Mouse (Mus musculus): Measurements from ENCODE around the gene Olfr1033. TPM values are rescaled to one million over a fixed set of nuclear protein-coding genes. Genes with fewer than 3 reads are reported as not detected.
"Not testable (repeated sequence)": the region's sequence is repeated elsewhere in the genome, so short reads cannot be mapped to it uniquely, and the experiment has no call there.

Gene Olfr1033
- total RNA-seq (2015) = 0.09 and 0.45 TPM in 2 replicates
- total RNA-seq (2017) = 0.07 TPM in 1 of 2 replicates, not detected in the other

DNA sequence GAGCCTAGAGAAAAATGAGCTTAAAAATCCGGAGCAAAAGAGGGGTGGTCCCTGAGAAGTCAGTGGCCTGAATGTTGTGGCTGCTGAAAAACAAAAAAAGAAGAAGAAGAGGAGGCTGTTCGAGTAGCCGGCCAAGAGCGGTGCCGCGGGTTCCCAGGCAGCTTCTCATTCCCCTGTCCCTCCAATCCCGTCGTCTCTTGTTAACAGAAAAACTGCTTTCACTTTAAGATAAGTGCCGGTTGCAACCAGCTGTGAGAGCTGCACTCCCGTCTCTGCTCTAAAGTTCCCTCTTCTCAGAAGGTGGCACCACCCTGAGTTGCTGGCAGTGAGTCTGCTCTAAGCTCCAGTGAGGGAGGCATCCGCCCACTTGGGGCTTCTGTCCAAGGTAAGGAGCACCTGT is at the start of gene Olfr1033:
Gene Olfr1033 (plus strand): TSS at position 228 of the 400 bp plus-strand sequence.
- ATAC-seq (ENCODE audit: poor library complexity, severe bottlenecking) = not testable (repeated sequence)

DNA sequence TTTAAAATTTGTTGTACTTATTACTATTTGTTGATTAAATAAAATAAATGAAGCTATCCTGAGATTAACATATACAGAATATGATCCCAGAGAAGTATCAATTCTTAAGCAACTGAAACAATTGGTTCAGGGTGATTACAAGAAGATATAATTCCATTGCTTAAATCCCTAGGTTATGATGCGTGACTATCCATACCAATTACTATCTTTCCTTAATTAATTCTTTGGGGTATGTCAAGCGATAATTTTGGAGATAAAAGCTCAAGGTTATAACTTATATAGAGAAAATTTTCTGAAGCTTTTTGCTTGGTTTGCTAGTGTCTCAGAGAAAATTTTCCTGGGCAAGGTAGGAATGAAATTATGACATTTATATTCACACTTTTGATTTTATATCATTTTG is 46.8 kb upstream of the Olfr1033 start, which contains the start of gene Olfr1029:
Gene Olfr1029 (plus strand): TSS at position 301 of the 400 bp plus-strand sequence.
- ATAC-seq (ENCODE audit: poor library complexity, severe bottlenecking) = no peak

GRCm38 (mm10) chr2:85978976-85979375 is 41.5 kb upstream of the Olfr1033 start, which contains the start of gene Olfr1030:
Gene Olfr1030, plus strand, starts transcription at chr2:85979276.
- no peak for ATAC-seq (ENCODE audit: poor library complexity, severe bottlenecking)

- no peak for ATAC-seq (ENCODE audit: poor library complexity, severe bottlenecking)
Measured at GRCm38 (mm10) chr2:85990004-85990403, 30.4 kb upstream of the Olfr1033 start, which contains the start of gene Olfr1031. Gene Olfr1031, plus strand, starts transcription at chr2:85990304.

- ATAC-seq (ENCODE audit: poor library complexity, severe bottlenecking) = no peak
Measured at GRCm38 (mm10) chr2:86005240-86005639, 15.2 kb upstream of the Olfr1033 start, which contains the start of gene Olfr1032. Gene Olfr1032, plus strand, starts transcription at chr2:86005540.

- ATAC-seq (ENCODE audit: poor library complexity, severe bottlenecking) = not testable (repeated sequence)
Measured at GRCm38 (mm10) chr2:86021518-86021917, 1.1 kb downstream of the Olfr1033 start.

DNA sequence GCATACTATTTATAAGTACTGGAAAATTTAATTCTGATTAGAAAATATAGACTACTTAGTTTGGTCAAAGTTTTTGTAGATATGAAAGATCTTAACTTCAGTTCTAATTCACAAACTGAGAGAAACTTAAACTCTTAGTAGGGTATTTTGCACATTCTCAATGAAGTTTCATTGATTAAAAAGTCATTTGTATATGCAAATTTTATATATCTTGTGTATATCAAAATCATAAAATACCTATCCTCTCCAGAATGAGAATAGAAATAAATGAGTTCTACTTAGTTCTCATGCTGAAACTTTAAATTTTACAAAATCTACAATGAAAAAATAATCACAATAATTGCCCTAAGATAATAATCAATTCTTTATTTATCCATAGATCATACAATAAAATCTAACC is 25.1 kb downstream of the Olfr1033 start, which contains the start of gene Olfr1034:
Gene Olfr1034 (plus strand): TSS at position 301 of the 400 bp plus-strand sequence.
- ATAC-seq (ENCODE audit: poor library complexity, severe bottlenecking) = no peak

DNA sequence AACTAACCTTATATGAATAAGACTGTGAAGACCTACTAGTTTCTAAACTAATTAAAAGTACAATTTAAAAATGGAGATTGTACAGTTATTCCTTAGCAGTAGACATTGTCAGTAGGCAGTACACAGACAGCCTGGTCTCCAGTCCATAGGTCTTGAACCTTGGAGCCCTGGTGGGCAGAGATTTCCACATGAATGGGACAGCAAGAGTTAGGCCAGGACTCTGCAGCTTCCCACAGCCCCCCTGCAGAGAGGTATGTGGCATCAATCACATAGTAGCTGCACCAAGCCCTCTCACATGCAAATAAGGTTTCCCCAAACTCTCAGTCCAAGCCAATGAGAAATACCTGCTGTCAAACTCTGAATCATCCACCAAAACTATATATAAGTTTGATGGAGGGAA is 30.3 kb downstream of the Olfr1033 start:
- not testable (repeated sequence) for ATAC-seq (ENCODE audit: poor library complexity, severe bottlenecking)

DNA sequence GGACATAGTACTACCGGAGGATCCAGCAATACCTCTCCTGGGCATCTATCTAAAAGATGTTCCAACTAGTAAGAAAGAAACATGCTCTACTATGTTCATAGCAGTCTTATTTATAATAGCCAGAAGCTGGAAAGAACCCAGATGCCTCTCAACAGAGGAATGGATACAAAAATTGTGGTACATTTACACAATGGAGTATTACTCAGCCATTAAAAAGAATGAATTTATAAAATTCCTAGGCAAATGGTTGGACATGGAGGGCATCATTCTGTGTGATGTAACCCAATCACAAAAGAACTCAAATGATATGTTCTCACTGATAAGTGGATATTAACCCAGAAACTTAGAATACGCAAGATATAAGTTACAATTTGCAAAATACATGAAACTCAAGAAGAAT is 43.3 kb downstream of the Olfr1033 start:
- ATAC-seq (ENCODE audit: poor library complexity, severe bottlenecking) = not testable (repeated sequence)

- no peak for ATAC-seq (ENCODE audit: poor library complexity, severe bottlenecking)
Measured at GRCm38 (mm10) chr2:86070189-86070588, 49.8 kb downstream of the Olfr1033 start.

GRCm38 (mm10) chr2:86073692-86074091 is 53.3 kb downstream of the Olfr1033 start, which contains the start of gene Olfr1036:
Gene Olfr1036, plus strand, starts transcription at chr2:86073992.
- ATAC-seq (ENCODE audit: poor library complexity, severe bottlenecking) = not testable (repeated sequence)

GRCm38 (mm10) chr2:86080478-86080877 is 60.0 kb downstream of the Olfr1033 start:
- not testable (repeated sequence) for ATAC-seq (ENCODE audit: poor library complexity, severe bottlenecking)

- no peak for ATAC-seq (ENCODE audit: poor library complexity, severe bottlenecking)
Measured at GRCm38 (mm10) chr2:86087285-86087684, 66.9 kb downstream of the Olfr1033 start, which contains the start of gene Olfr1037. Gene Olfr1037, minus strand, starts transcription at chr2:86087385.

Other genes starting within 250 kb of the Olfr1033 start
- gene Olfr1014, start 247.9 kb upstream of the Olfr1033 start, total RNA-seq (2015) = not detected in 2 replicates
- gene Olfr1014, start 247.9 kb upstream of the Olfr1033 start, total RNA-seq (2017) = not detected in 2 replicates
- gene Olfr1015, start 238.6 kb upstream of the Olfr1033 start, total RNA-seq (2015) = not detected in 2 replicates
- gene Olfr1015, start 238.6 kb upstream of the Olfr1033 start, total RNA-seq (2017) = not detected in 2 replicates
- not detected in 2 replicates for gene Olfr1016, start 218.1 kb upstream of the Olfr1033 start, total RNA-seq (2015)
- gene Olfr1016, start 218.1 kb upstream of the Olfr1033 start, total RNA-seq (2017) = not detected in 2 replicates
- gene Olfr1018, start 202.2 kb upstream of the Olfr1033 start, total RNA-seq (2015) = not detected in 2 replicates
- not detected in 2 replicates for gene Olfr1018, start 202.2 kb upstream of the Olfr1033 start, total RNA-seq (2017)
- gene Olfr1019, start 175.2 kb upstream of the Olfr1033 start, total RNA-seq (2015) = not detected in 2 replicates
- gene Olfr1019, start 175.2 kb upstream of the Olfr1033 start, total RNA-seq (2017) = not detected in 2 replicates
- not detected in 2 replicates for gene Olfr1020, start 173.6 kb upstream of the Olfr1033 start, total RNA-seq (2015)
- gene Olfr1020, start 173.6 kb upstream of the Olfr1033 start, total RNA-seq (2017) = not detected in 2 replicates
- not detected in 2 replicates for gene Olfr1022, start 152.0 kb upstream of the Olfr1033 start, total RNA-seq (2015)
- not detected in 2 replicates for gene Olfr1022, start 152.0 kb upstream of the Olfr1033 start, total RNA-seq (2017)
- not detected in 2 replicates for gene Olfr1023, start 135.0 kb upstream of the Olfr1033 start, total RNA-seq (2015)
- not detected in 2 replicates for gene Olfr1023, start 135.0 kb upstream of the Olfr1033 start, total RNA-seq (2017)
- not detected in 2 replicates for gene Olfr1024, start 115.6 kb upstream of the Olfr1033 start, total RNA-seq (2015)
- gene Olfr1024, start 115.6 kb upstream of the Olfr1033 start, total RNA-seq (2017) = not detected in 2 replicates
- not detected in 2 replicates for gene Olfr1025-ps1, start 105.4 kb upstream of the Olfr1033 start, total RNA-seq (2015)
- gene Olfr1025-ps1, start 105.4 kb upstream of the Olfr1033 start, total RNA-seq (2017) = not detected in 2 replicates
- gene Olfr1026, start 99.1 kb upstream of the Olfr1033 start, total RNA-seq (2015) = not detected in 2 replicates
- not detected in 2 replicates for gene Olfr1026, start 99.1 kb upstream of the Olfr1033 start, total RNA-seq (2017)
- gene Olfr1028, start 70.2 kb upstream of the Olfr1033 start, total RNA-seq (2015) = not detected in 2 replicates
- not detected in 2 replicates for gene Olfr1028, start 70.2 kb upstream of the Olfr1033 start, total RNA-seq (2017)
- 0.57 TPM in 1 of 2 replicates, not detected in the other for gene Olfr1029, start 46.7 kb upstream of the Olfr1033 start, total RNA-seq (2015)
- not detected in 2 replicates for gene Olfr1029, start 46.7 kb upstream of the Olfr1033 start, total RNA-seq (2017)
- gene Olfr1030, start 41.4 kb upstream of the Olfr1033 start, total RNA-seq (2015) = not detected in 2 replicates
- not detected in 2 replicates for gene Olfr1030, start 41.4 kb upstream of the Olfr1033 start, total RNA-seq (2017)
- gene Olfr1031, start 30.3 kb upstream of the Olfr1033 start, total RNA-seq (2015) = not detected in 2 replicates
- not detected in 2 replicates for gene Olfr1031, start 30.3 kb upstream of the Olfr1033 start, total RNA-seq (2017)
- not detected in 2 replicates for gene Olfr1032, start 15.1 kb upstream of the Olfr1033 start, total RNA-seq (2015)
- not detected in 2 replicates for gene Olfr1032, start 15.1 kb upstream of the Olfr1033 start, total RNA-seq (2017)
- not detected in 2 replicates for gene Olfr1034, start 25.2 kb downstream of the Olfr1033 start, total RNA-seq (2015)
- not detected in 2 replicates for gene Olfr1034, start 25.2 kb downstream of the Olfr1033 start, total RNA-seq (2017)
- gene Olfr1036, start 53.4 kb downstream of the Olfr1033 start, total RNA-seq (2015) = not detected in 2 replicates
- not detected in 2 replicates for gene Olfr1036, start 53.4 kb downstream of the Olfr1033 start, total RNA-seq (2017)
- not detected in 2 replicates for gene Olfr1037, start 66.8 kb downstream of the Olfr1033 start, total RNA-seq (2015)
- not detected in 2 replicates for gene Olfr1037, start 66.8 kb downstream of the Olfr1033 start, total RNA-seq (2017)
- gene Olfr1039, start 115.3 kb downstream of the Olfr1033 start, total RNA-seq (2015) = not detected in 2 replicates
- gene Olfr1039, start 115.3 kb downstream of the Olfr1033 start, total RNA-seq (2017) = not detected in 2 replicates
- gene Olfr1040, start 126.1 kb downstream of the Olfr1033 start, total RNA-seq (2015) = not detected in 2 replicates
- not detected in 2 replicates for gene Olfr1040, start 126.1 kb downstream of the Olfr1033 start, total RNA-seq (2017)
- not detected in 2 replicates for gene Olfr1042, start 141.2 kb downstream of the Olfr1033 start, total RNA-seq (2015)
- not detected in 2 replicates for gene Olfr1042, start 141.2 kb downstream of the Olfr1033 start, total RNA-seq (2017)
- gene Olfr1043, start 146.9 kb downstream of the Olfr1033 start, total RNA-seq (2015) = not detected in 2 replicates
- not detected in 2 replicates for gene Olfr1043, start 146.9 kb downstream of the Olfr1033 start, total RNA-seq (2017)
- gene Olfr1044, start 157.2 kb downstream of the Olfr1033 start, total RNA-seq (2015) = not detected in 2 replicates
- gene Olfr1044, start 157.2 kb downstream of the Olfr1033 start, total RNA-seq (2017) = not detected in 2 replicates
- not detected in 2 replicates for gene Olfr52, start 165.1 kb downstream of the Olfr1033 start, total RNA-seq (2015)
- not detected in 2 replicates for gene Olfr52, start 165.1 kb downstream of the Olfr1033 start, total RNA-seq (2017)
- not detected in 2 replicates for gene Olfr1045, start 182.4 kb downstream of the Olfr1033 start, total RNA-seq (2015)
- not detected in 2 replicates for gene Olfr1045, start 182.4 kb downstream of the Olfr1033 start, total RNA-seq (2017)
- not detected in 2 replicates for gene Olfr1046, start 198.7 kb downstream of the Olfr1033 start, total RNA-seq (2015)
- gene Olfr1046, start 198.7 kb downstream of the Olfr1033 start, total RNA-seq (2017) = not detected in 2 replicates
- gene Olfr1047, start 210.8 kb downstream of the Olfr1033 start, total RNA-seq (2015) = not detected in 2 replicates
- not detected in 2 replicates for gene Olfr1047, start 210.8 kb downstream of the Olfr1033 start, total RNA-seq (2017)
- gene Olfr1048, start 219.7 kb downstream of the Olfr1033 start, total RNA-seq (2015) = not detected in 2 replicates
- gene Olfr1048, start 219.7 kb downstream of the Olfr1033 start, total RNA-seq (2017) = not detected in 2 replicates
- gene Olfr1049, start 237.7 kb downstream of the Olfr1033 start, total RNA-seq (2015) = not detected in 2 replicates
- 0.37 TPM in 1 of 2 replicates, not detected in the other for gene Olfr1049, start 237.7 kb downstream of the Olfr1033 start, total RNA-seq (2017)